Mouse (Mus musculus): ENCODE measurements around the gene Ece1.

Gene Ece1

DNA sequence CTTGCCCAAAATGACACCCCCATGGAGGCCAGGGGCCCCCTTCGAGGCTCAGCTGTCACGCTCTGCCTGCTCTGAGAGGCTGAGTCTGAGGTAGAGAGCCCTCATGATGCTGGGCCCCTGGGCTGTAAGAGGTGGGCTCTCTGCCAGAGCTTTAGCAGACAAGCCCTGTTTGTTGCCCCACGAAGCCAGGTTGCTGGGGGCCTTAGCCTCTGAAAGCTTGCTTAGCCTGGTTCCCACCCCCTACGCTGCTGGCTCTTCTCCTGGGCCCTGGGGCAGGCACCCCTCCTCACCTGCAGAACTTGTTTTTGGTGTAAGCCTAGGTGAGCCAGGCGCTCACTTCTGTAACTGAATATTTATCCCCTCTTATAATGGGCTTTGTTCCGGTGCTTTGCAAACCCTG, 55.6 kb downstream of the Ece1 start:
- DNase-seq (ENCODE audit: low spot score in 2 of 2) = no peak

DNA sequence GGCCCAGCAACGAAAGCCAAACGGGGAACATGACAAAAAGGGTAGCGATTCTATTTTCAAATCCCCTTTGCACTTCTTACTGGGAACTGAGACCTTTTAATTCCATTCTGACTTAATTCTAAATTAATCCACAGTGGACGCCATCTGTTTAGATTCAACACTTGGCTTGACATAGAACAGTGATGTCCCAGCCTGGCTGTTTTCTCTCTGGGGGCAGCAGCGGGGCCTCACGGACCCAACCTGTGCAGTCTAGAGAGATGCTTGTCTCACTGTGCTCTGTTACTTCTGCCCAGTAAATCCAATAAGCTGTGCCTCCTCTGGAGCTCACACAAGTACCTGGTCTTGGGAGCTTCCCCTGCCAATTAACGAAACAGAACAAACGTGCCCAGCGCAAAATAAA, 56.5 kb downstream of the Ece1 start:
- no peak for DNase-seq (ENCODE audit: low spot score in 2 of 2)

DNA sequence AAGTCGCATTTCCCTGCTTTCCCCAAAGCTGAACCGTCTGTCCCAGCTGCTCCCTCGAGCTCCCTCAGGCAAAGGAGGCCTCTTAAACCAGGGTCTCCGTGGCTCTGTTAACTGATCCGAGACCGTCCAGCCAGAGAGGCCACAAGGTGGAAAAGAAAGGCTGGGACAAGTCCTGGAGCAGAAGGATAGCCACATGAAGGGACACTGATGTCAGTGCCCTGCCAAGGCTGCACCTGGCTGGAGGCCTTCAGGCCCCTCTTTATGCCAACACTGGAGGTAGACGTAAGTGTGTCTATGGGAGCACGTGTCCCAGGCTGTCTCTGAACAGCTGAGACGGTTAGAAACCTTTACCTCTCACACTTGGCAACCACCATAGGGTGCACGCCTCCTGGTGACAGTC, 57.1 kb downstream of the Ece1 start:
- DNase-seq (ENCODE audit: low spot score in 2 of 2) = no peak

DNA sequence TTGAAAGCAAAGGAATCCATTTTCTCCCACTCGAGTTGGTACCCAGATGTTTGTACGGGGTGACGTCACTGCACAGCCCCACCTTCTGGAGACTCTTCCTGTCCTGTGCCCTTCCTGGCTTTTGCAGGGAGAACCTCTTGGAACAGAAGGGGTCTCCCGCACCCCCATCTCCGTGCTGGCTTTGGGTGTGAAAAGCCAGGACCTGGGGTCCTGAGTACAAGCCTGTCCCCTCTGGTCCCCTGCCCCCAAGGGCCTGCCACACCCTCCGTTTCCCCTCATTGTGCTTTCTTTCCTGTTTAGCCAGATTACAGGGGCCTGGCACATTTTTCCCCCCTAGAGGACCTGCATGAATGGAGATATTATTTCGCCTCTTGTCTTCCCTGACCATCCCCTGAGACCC, 58.0 kb downstream of the Ece1 start:
- DNase-seq (ENCODE audit: low spot score in 2 of 2) = no peak

DNA sequence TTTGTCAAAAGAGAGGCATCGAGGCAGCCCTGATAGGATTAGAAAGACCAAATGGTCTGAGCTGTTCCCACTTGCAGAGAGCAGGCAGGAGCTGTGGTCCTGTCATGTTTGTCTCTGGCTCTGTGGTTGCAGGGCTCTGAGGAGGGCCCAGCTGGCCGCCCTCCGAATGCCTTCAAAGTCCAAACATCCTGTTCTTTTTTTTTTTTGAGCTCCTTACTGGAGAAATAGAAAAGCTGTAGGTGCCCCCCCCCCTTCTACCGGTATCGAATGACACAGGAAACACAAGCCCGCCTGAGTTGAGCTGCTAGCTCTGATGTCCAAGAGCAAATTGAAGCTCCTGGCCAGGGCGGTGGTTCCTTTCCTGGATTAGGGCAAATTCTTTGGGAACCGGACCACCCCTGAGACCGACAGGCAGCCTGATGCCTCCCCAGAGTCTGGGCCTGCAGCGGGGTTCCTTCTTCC, 58.5 kb downstream of the Ece1 start:
- no peak for DNase-seq (ENCODE audit: low spot score in 2 of 2)

DNA sequence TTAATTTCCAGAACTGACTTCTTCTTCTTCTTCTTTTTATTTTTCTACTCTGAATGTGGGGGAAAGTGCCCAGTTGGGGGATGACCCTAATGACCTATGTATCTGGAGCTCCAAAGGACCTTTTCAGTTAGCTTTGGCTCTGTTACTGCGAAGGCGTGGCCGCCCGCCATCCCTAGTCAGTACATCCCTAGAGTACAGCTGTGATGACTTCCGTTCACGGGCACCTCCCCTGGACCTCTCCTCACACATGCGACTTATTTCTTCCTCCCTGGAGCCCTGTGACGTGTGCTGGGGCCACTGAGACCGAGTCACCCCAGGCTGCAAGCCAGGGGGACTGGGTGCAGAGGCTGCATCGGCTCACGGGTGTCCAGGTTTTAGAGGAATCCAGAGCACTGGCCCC, 59.5 kb downstream of the Ece1 start:
- DNase-seq (ENCODE audit: low spot score in 2 of 2) = no peak

DNA sequence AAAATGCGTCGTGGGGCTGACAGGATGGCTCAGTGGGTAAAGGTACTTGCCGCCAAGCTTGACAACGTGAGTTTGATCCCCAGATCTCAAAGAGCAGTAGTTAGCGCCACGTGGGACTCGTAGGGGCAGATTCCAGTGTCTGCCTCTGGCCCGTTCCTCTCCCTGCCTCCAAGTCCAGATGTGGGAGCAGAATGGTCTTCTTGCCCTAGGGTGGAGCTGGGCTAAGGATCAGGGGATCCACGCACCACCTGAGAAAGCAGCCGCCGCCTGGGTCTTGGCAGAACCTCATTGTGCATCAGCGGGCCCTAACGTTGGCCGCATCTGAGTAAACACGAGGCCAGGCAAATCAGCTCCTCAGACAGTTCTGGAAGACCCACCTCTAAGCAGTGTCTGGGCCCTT, 61.0 kb downstream of the Ece1 start:
- no peak for DNase-seq (ENCODE audit: low spot score in 2 of 2)

DNA sequence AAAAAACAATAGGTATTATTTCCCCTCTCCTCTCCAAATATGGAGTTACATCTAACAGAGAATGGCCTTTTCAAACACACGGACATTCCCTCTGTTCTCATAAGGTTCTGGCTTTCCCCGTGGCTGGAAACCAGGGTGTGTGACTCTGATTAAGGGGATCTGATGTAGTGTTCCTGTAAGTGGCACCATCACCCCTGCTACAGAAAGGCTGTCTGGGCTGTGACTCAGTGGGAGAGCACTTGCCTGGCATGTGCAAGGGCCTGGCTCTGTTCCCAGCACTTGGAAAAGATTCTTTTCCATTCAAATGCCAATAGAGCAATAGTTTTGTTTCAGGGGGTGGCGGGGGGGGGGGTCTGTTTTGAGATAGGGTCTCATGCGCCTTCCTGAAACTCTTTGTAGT, 63.1 kb downstream of the Ece1 start:
- DNase-seq (ENCODE audit: low spot score in 2 of 2) = no peak

DNA sequence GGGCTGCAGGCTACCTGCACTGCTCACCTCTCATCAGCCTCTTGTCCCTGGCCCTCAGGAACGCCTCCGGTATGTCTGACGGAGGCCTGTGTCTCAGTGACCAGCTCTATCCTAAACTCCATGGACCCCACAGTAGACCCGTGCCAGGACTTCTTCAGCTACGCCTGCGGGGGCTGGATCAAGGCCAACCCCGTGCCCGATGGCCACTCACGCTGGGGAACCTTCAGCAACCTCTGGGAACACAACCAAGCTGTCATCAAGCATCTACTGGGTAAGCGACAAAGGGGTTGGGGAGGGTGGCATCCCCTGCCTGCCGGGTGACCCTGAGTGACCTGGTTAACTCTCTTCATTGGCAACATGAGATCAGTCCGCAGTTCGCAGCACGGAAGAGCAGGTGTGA, 64.1 kb downstream of the Ece1 start:
- DNase-seq (ENCODE audit: low spot score in 2 of 2) = no peak

DNA sequence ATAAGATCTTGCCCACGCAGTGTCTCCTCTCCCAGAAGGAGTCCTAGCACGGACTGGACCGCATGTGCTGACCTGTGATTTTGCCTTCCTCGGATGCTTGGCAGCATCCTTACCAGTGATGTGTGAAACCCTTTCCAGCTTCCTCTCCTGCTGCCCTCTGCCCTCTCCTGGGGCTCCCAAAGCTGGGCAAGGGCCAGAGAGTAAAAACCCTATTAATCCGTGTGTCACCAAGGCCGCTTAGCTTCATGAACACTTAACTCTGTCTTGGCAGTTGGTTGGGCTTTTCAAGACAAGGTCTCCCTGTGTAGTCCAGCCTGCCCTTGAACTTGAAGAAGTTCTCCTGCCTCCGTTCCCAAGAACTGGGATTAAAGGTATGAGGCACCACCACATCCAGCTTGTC, 65.1 kb downstream of the Ece1 start:
- DNase-seq (ENCODE audit: low spot score in 2 of 2) = no peak

DNA sequence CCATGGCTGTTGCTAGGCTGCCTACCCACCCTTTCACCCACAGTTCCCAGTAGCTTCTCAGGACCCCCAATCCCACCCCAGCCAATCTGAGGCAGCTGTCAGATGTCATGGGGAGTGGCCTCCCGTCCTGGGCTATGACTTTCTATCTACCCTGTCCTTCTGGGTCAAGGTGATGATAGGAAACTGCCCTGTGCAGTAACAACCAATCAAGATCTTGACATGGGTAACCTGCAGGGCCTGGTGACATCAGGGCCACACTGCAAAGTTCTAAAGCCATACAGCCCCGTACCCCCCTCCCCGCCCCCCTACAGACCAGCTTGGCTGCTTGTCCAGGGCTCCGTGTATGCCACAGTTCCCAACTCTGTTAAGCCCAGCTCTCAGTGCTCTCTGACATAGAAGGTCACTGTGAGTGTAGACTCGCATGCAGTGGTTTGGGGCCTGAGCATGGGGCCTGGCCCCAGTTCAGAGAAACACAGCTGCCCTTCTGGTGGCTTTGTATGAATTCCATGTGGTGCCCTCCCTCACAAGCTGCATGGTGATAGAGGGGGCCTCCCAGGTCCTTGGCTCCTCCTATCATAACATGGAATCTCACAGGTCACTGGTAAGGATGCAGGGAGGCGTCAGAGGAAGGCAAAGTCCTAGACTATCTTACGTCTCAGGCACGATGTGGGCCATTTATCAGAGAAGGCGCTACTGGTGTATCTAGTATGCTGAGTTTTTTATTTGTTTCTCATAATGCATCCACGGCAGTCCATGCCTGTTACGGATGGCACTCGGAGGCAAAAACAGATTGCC, 65.9 kb downstream of the Ece1 start:
- no peak for DNase-seq (ENCODE audit: low spot score in 2 of 2)

DNA sequence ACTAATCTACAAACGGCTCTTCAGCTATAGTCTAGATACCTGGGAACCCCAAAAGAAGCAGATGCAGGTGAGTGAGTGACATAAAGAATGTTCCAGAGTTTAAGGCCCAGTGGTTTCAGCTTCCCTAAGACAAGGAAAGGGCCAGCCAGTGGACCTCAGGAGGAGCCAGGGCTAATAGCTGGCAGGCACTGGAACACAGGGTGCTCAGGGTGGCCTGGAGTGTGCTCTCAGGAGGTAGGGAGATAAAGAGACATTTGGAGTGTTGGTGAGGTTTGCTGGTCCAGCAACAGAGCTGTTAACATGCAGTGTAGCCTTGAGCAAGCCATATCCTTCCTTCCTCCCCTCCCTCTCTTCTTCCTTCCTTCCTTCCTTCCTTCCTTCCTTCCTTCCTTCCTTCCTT, 66.8 kb downstream of the Ece1 start:
- DNase-seq (ENCODE audit: low spot score in 2 of 2) = no peak

DNA sequence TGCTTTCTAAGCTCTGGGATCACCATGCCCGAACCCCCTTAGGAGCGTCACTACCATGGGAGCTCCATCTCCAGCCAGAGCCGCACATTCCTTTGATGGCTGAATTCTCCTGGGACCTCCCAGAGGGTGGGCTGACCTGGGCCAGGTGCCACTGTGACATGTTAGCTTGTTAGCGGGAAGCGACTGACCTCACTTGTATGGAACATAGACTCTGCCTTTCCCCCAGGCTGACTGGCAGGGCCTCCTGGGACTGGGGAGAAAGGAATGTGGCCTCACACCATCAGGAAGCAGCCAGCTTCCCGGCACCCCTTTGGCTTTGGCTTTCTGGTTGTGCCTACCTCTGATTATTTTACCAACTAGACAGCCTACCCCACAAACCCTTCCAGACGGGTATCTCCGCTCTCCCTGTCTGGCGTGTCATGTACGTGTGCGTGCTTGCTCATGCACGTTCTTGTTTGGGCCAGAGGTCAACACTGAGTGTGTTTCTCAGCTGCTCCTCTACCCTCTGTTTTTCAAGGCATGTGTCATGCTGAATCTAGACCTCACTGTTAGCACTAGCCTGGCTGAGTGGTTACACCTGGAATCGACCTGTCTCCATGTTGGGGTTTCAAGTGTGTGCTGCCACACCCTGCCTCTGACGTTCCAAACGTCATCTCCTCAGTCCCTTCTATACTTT, 67.4 kb downstream of the Ece1 start:
- no peak for DNase-seq (ENCODE audit: low spot score in 2 of 2)

DNA sequence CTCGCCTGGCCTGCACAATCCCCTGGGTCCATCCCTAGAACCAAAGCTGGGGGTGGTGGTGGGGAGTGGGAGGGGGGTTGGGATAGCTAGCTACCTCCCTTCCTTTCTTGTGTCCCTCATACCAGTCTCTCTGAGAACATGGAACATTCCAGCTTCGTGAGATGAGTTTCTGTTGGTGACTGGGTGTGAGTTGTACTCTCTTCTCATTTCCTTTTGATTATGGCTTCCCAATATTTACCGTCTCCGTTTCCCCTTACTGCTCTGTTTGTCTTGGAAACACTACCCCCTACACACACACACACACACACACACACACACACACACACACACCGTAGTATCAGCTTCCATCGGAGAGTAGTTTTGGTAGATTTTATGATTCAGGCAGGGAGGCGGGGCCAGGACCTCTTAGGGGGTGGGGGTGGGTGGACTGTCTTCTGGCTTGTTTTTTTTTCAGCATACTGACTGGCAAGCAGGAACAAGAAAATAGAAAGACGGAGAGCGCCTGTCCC, 68.5 kb downstream of the Ece1 start:
- DNase-seq (ENCODE audit: low spot score in 2 of 2) = no peak

DNA sequence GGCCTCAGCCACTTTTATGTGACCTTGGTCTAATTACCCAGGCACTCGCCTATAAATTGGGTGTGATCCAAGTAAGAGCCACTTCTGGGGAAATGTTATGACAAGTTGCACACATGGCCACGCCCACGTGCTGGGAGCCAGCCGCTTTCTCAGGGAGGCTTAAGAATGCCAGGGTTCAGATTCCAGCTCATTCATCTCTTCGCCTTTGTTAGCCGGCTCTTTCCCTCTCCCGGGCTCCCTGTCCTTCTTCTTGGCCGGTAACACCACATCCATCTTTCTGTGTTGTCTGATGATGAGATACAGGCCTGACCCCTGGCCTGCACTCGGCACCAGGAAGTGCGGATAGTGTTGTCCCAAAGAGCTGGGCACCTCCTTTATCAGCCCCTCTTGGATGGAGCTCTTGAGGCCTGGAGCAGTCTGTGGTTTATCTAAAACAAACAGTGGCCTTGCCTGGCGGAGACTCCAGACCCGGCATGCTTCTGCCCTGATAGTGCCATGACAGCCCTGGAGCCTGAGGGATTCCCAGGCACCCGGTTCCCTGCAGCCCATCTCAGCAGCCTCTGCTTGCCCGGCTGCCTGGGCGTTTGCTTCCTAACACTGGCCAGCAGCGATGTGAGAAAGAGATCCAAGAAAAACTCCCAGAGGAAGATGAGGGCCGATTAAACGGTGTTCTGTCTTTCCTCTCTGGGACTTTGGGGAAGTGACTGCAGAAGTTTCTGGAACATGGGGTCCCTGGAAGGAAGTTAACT, 69.1 kb downstream of the Ece1 start:
- peak; percentile 24 to 52 for DNase-seq (ENCODE audit: low spot score in 2 of 2)

DNA sequence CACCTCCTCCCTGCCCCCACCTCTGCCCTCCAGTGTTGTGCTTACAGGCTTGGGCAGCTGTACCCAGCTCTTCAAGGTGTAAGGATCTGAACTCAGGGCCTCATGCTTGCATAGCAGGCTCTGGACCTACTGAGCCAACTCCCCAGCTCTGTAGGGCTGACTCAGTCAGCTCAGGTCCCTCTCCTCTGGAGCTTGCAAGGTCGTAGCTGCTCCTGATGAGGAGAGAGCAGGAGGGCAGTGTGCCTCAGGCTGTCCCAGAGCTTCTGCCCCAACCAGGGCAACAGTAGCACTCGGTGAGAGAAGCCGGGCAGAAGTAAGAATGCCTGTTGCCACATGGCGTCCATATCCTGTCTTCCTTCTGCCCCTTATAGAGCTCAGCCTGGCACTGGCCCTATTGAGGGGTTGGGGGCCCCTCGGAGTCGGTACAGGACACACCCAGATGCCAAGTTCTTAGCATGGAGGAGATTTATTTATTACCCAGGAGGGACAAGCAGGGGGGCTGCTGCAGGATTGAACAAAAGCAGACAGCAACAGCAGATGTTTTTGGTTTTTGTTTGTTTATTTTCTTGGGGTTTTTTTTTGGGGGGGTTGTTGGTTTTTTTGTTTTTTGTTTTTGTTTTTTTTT, 70.6 kb downstream of the Ece1 start:
- DNase-seq (ENCODE audit: low spot score in 2 of 2) = no peak

DNA sequence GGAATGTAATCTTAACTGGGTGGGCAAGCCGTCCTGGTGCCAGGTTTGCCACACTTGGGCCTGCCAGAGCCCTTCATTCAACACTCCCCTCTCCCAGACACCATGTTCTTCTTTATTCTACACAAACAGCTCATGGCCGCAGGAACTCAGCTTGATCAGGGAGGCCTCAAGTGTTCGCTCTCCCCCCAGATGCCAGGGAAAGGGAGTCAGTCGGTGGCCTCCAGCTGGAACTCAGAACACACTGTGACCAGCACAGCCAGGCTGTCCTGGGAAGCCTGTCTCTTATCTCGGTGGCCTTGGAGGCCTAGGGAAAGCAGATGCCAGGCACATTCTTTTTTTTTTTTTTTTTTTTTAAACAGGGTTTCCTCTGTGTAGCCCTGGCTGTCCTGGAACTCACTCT, 71.3 kb downstream of the Ece1 start:
- no peak for DNase-seq (ENCODE audit: low spot score in 2 of 2)

DNA sequence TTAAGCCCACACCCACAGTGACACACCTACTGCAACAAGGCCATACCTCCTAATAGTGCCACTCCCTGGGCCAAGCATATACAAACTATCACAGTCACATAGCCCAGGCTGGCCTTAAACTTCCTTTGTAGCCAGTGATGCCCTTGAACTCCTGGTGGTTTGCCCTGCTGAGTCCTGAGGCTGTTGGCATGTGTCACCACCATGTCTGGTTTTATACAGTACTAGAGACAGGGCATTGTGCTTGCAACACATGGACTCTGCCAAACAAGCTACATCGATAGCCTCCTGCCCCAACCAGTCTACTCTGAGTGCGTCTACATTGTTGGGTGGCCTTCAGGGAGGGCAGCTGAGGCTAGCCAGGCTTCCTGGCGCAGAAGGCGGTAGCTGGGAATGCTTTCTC, 74.1 kb downstream of the Ece1 start:
- no peak for DNase-seq (ENCODE audit: low spot score in 2 of 2)

DNA sequence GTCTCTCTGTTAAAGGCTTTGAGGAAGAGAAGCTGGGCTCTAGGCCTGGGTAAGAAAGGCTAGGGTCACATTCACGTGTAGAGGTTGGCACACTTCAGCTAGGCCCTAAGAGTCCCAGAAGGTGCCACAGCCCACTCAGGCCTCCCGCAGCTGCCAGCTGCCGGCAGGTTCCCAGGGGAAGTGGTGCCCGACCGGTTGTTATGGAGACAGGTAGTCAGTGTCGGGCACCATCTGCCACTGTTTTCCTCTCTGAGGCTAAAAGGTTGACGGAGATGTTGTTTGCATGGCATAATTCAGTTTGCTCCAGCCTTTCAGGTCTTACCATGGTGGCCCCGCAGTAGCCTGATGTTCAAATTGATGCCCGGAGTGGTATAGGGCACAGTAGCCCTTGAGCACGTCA, 78.0 kb downstream of the Ece1 start:
- DNase-seq (ENCODE audit: low spot score in 2 of 2) = no peak

DNA sequence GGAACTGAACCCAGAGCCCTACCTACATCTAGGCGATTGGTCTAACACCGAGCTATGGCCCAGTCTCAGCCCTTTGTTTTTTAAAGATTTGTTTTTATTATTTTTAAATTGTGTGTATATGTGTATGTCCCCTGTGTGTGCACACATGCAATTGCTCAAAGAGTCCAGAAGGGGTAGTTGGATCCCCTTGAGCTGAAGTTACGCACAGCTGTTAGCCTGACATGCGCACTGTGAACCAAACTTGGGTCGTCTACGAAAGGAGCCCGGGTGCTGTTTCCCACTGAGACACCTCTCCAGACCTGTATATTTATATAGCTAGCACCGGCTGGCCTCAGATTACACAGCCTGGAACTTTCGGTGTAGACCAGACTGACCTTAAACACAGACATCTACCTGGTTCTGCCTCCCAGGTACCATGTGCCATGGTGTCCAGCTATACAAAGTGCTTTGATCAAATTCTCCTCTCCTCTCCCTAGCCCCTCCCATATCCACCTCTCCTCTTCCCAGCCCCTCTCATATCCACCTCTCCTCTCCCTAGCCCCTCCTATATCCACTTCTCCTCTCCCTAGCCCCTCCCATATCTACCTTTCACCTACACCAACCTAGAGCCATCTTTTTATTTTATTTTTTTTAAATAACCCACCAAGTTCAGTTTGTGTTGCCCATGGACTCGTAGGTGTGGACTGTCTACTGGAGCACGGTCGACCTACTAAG, 79.3 kb downstream of the Ece1 start:
- no peak for DNase-seq (ENCODE audit: low spot score in 2 of 2)

All from spleen, postnatal 36 days (tissue).